Mouse (Mus musculus) hindbrain, postnatal 0 days (tissue): ENCODE results near the gene Fasn. TPM values are rescaled to one million over a fixed set of nuclear protein-coding genes. Genes with fewer than 3 reads are reported as not detected.
A peak's percentile ranks its signal among the peaks of the same experiment; 100 is the strongest.
"Not testable (repeated sequence)": the region's sequence is repeated elsewhere in the genome, so short reads cannot be mapped to it uniquely, and the experiment has no call there.

Experiments used
- ATAC-seq: fragments of 200-750 bp; cut with Nextera tagmentation; 2 replicates; pipeline ENCODE4 v1.8.0; 2017; ENCODE audit warnings: mild to moderate bottlenecking, moderate TSS enrichment, moderate library complexity
- DNase-seq: peaks from one replicate; pipeline ENCODE4 v3.0.0-alpha.2; 2015; ENCODE audit warnings: low spot score
- H3K27ac ChIP-seq: fragments of 300-500 bp; sonication (generic); 2 replicates; pipeline ENCODE4 v1.5.1; 2014; ENCODE audit warnings: mild to moderate bottlenecking
- H3K27me3 ChIP-seq: fragments of 300-500 bp; sonication (generic); 2 replicates; pipeline ENCODE4 v1.6.1; 2014; ENCODE audit warnings: low read length, mixed read lengths; ENCODE audit not compliant: insufficient read depth
- H3K36me3 ChIP-seq: fragments of 300-500 bp; sonication (generic); 2 replicates; pipeline ENCODE4 v1.6.1; 2014; ENCODE audit warnings: low read length, mixed read lengths; ENCODE audit not compliant: insufficient read depth
- H3K4me1 ChIP-seq: fragments of 300-500 bp; sonication (generic); 2 replicates; pipeline ENCODE4 v1.6.1; 2014; ENCODE audit warnings: antibody characterized with exemption, low read length, mixed read lengths; ENCODE audit not compliant: insufficient read depth
- H3K4me2 ChIP-seq: fragments of 300-500 bp; sonication (generic); 2 replicates; pipeline ENCODE4 v1.6.1; 2014; ENCODE audit warnings: low read depth, mild to moderate bottlenecking, low read length, moderate library complexity, mixed read lengths
- H3K4me3 ChIP-seq: fragments of 300-500 bp; sonication (generic); 2 replicates; pipeline ENCODE4 v1.5.1; 2014; ENCODE audit warnings: low read length
- H3K9ac ChIP-seq: fragments of 300-500 bp; sonication (generic); replicated peaks from 2 replicates; pipeline ENCODE4 v1.6.1; 2014; ENCODE audit warnings: mild to moderate bottlenecking, low read length, moderate library complexity, mixed read lengths
- H3K9me3 ChIP-seq: fragments of 300-500 bp; sonication (generic); 2 replicates; pipeline ENCODE4 v1.6.1; 2016; ENCODE audit warnings: low read length, mixed read lengths
- CTCF ChIP-seq: IDR thresholded peaks from 2 replicates; pipeline ENCODE4 v1.5.1; 2016; ENCODE audit warnings: antibody characterized with exemption, control low read depth, low read depth
- WGBS: fragments of 180-500 bp; shearing (Covaris S2); extraction: QIAGEN DNeasy Blood & Tissue Kit; methylation state at CpG from one replicate; pipeline ENCODE4 v1.1.7; 2014; 5-methylcytosine and 5-hydroxymethylcytosine counted together
- polyA plus RNA-seq: library from polyadenylated mRNA; unstranded; fragments of >200 nt; fragmentation: Nextera tagmentation; extraction: Ambion mirVana; gene quantifications from 2 replicates; pipeline ENCODE4 v1.2.1, GENCODE M21; 2015
- total RNA-seq: library from RNA; depleted of rRNA; stranded (reverse); fragments of >200 nt; gene quantifications from 2 replicates; pipeline ENCODE4 v1.2.3, GENCODE M21; 2014

The Fasn gene
- total and polyA plus RNA-seq, 2 experiments from 2014 or later: 54.4 to 499 TPM

- DNase-seq (no peak), ATAC-seq (no peak)
- WGBS: 87% methylated on average over 3 of the region's 3 CpGs
- H3K27ac ChIP-seq: no peak overlapping the region
- no peak overlapping the region for H3K4me3 ChIP-seq
- H3K4me2 ChIP-seq: no peak overlapping the region
- TF ChIP-seq CTCF: no peak
- H3K9ac ChIP-seq: no peak overlapping the region
- peaks cover 2% of the 10 kb centered on the region; the same call in 1 of the 2 replicates for H3K36me3 ChIP-seq
- H3K9me3 ChIP-seq: no peaks in the 10 kb centered on the region
- H3K27me3 ChIP-seq: no peaks in the 10 kb centered on the region
- peaks cover 7% of the 10 kb centered on the region for H3K4me1 ChIP-seq
These were observed 26.1 kb downstream of the Fasn start for GRCm38 (mm10) chr11:120798244-120798643.

- H3K9ac ChIP-seq: peak overlapping the region; percentile 43; the same call in 1 of the 2 replicates
- H3K27ac ChIP-seq: peak overlapping the region; percentile 87
- no peaks in the 10 kb centered on the region for H3K9me3 ChIP-seq
- H3K36me3 ChIP-seq: peaks cover 18% of the 10 kb centered on the region
- H3K4me2 ChIP-seq: peak overlapping the region; percentile 36
- peak overlapping the region; percentile 98; the same call in 1 of the 2 replicates for H3K4me3 ChIP-seq
- TF ChIP-seq CTCF: no peak
- no peaks in the 10 kb centered on the region for H3K27me3 ChIP-seq
- ATAC-seq (peak; percentile 34; the same call in 1 of the 2 replicates), DNase-seq (no peak)
- peaks cover 7% of the 10 kb centered on the region for H3K4me1 ChIP-seq
- 30% methylated on average over 8 of the region's 8 CpGs for WGBS
These were observed 27.8 kb downstream of the Fasn start for GRCm38 (mm10) chr11:120796614-120796946.

- Histone ChIP-seq H3K9ac (peak within 1 kb of the TSS; percentile 96), H3K27ac (peak within 1 kb of the TSS; percentile 87), H3K4me1 (peaks cover 7% of the 10 kb centered on the region), H3K9me3 (no peaks in the 10 kb centered on the region), H3K4me3 (peak within 1 kb of the TSS; percentile 98), H3K27me3 (no peaks in the 10 kb centered on the region), H3K36me3 (peaks cover 24% of the 10 kb centered on the region), H3K4me2 (peak within 1 kb of the TSS; percentile 84)
- no peak for TF ChIP-seq CTCF
- ATAC-seq (peak; percentile 90), DNase-seq (peak; percentile 98)
- WGBS: 4% methylated on average over 57 of the region's 59 CpGs
These were observed 28.4 kb downstream of the Fasn start, which contains the start of gene Dus1l for GRCm38 (mm10) chr11:120795756-120796613. Gene Dus1l, minus strand, starts transcription at chr11:120796403.

- WGBS: 95% methylated on average over 9 of the region's 9 CpGs
- DNase-seq: no peak
- no peak overlapping the region for H3K4me3 ChIP-seq
- H3K9me3 ChIP-seq: no peaks in the 10 kb centered on the region
- H3K27me3 ChIP-seq: no peaks in the 10 kb centered on the region
- TF ChIP-seq CTCF: no peak
- H3K4me1 ChIP-seq: peaks cover 7% of the 10 kb centered on the region
- no peak overlapping the region for H3K9ac ChIP-seq
- peaks cover 50% of the 10 kb centered on the region for H3K36me3 ChIP-seq
- H3K4me2 ChIP-seq: no peak overlapping the region
- H3K27ac ChIP-seq: no peak overlapping the region
- no peak for ATAC-seq
These were observed 31.7 kb downstream of the Fasn start for GRCm38 (mm10) chr11:120792652-120793051.

- no peak for DNase-seq
- 0 out of 2 replicates have a peak, but pooled peaks cover 7% of the 10 kb centered on the region for H3K4me1 ChIP-seq
- TF ChIP-seq CTCF: peak; percentile 29; the same call in 1 of the 2 replicates
- 87% methylated on average over 3 of the region's 3 CpGs for WGBS
- H3K4me2 ChIP-seq: no peak overlapping the region
- H3K4me3 ChIP-seq: no peak overlapping the region
- no peak overlapping the region for H3K9ac ChIP-seq
- ATAC-seq: no peak
- peaks cover 58% of the 10 kb centered on the region for H3K36me3 ChIP-seq
- no peak overlapping the region for H3K27ac ChIP-seq
- H3K9me3 ChIP-seq: no peaks in the 10 kb centered on the region
- no peaks in the 10 kb centered on the region for H3K27me3 ChIP-seq
These were observed 34.5 kb downstream of the Fasn start for GRCm38 (mm10) chr11:120789810-120790209.

GRCm38 (mm10) chr11:120789355-120789754, 35.0 kb downstream of the Fasn start:
- ATAC-seq (no peak), DNase-seq (no peak)
- H3K4me1 ChIP-seq: 0 out of 2 replicates have a peak, but pooled peaks cover 7% of the 10 kb centered on the region
- no peaks in the 10 kb centered on the region for H3K9me3 ChIP-seq
- WGBS: 89% methylated on average over 4 of the region's 4 CpGs
- H3K36me3 ChIP-seq: peaks cover 58% of the 10 kb centered on the region
- no peaks in the 10 kb centered on the region for H3K27me3 ChIP-seq
- TF ChIP-seq CTCF: no peak
- no peak overlapping the region for H3K4me2 ChIP-seq
- no peak overlapping the region for H3K27ac ChIP-seq
- H3K4me3 ChIP-seq: no peak overlapping the region
- no peak overlapping the region for H3K9ac ChIP-seq

- H3K4me3 ChIP-seq, H3K9me3 ChIP-seq, H3K9ac ChIP-seq, H3K27ac ChIP-seq, H3K4me1 ChIP-seq, H3K27me3 ChIP-seq, DNase-seq, H3K4me2 ChIP-seq, ATAC-seq: not testable (repeated sequence)
- peaks cover 58% of the 10 kb centered on the region for H3K36me3 ChIP-seq
- WGBS: 89% methylated on average over 9 of the region's 10 CpGs
These were observed 35.9 kb downstream of the Fasn start for GRCm38 (mm10) chr11:120788460-120788859.
